Mouse (Mus musculus) E14TG2a.4 (cell line): ENCODE data around the gene Smoc2.

Experiments used
- CTCF ChIP-seq: conservative IDR thresholded peaks from 2 replicates; pipeline ENCODE4 v1.5.1; 2014; ENCODE audit warnings: low read length
- POU5F1 ChIP-seq: IDR thresholded peaks from 2 replicates; pipeline ENCODE4 v1.6.1; 2014; ENCODE audit warnings: low read length, borderline replicate concordance

GRCm38 (mm10) chr17:14434717-14435116 lies 155.4 kb downstream of the Smoc2 start:
- TF ChIP-seq CTCF: no peak
- no peak for TF ChIP-seq POU5F1
